Mouse (Mus musculus) kidney, embryonic 16.5 days (tissue): Measurements from ENCODE around the gene Lingo1. TPM values are rescaled to one million over a fixed set of nuclear protein-coding genes. Genes with fewer than 3 reads are reported as not detected.

Experiments used
- ATAC-seq: fragments of 200-750 bp; cut with Nextera tagmentation; 2 replicates; pipeline ENCODE4 v1.8.0; 2017; ENCODE audit warnings: moderate TSS enrichment; ENCODE audit not compliant: low FRiP score, low TSS enrichment
- H3K27ac ChIP-seq: fragments of 300-500 bp; sonication (generic); 2 replicates; pipeline ENCODE4 v1.5.1; 2014; ENCODE audit warnings: low read length
- H3K27me3 ChIP-seq: fragments of 300-500 bp; sonication (generic); 2 replicates; pipeline ENCODE4 v1.6.1; 2014; ENCODE audit warnings: low read length, control low read depth, mixed read lengths; ENCODE audit not compliant: insufficient read depth
- H3K36me3 ChIP-seq: fragments of 300-500 bp; sonication (generic); 2 replicates; pipeline ENCODE4 v1.6.1; 2014; ENCODE audit warnings: low read length, control low read depth, mixed read lengths; ENCODE audit not compliant: insufficient read depth
- H3K4me1 ChIP-seq: fragments of 300-500 bp; sonication (generic); 2 replicates; pipeline ENCODE4 v1.6.1; 2014; ENCODE audit warnings: low read length, control low read depth, mixed read lengths; ENCODE audit not compliant: insufficient read depth
- H3K4me2 ChIP-seq: fragments of 300-500 bp; sonication (generic); replicated peaks from 2 replicates; pipeline ENCODE4 v1.6.1; 2014; ENCODE audit warnings: low read depth, low read length
- H3K4me3 ChIP-seq: fragments of 300-500 bp; sonication (generic); 2 replicates; pipeline ENCODE4 v1.5.1; 2014; ENCODE audit warnings: mild to moderate bottlenecking, low read length
- H3K9ac ChIP-seq: fragments of 300-500 bp; sonication (generic); replicated peaks from 2 replicates; pipeline ENCODE4 v1.6.1; 2014; ENCODE audit warnings: low read length
- H3K9me3 ChIP-seq: fragments of 300-500 bp; sonication (generic); 2 replicates; pipeline ENCODE4 v1.6.1; 2016; ENCODE audit warnings: low read length, control low read depth
- WGBS: fragments of 180-500 bp; shearing (Covaris S2); extraction: QIAGEN DNeasy Blood & Tissue Kit; methylation state at CpG from one replicate; pipeline ENCODE4 v1.1.7; 2014; 5-methylcytosine and 5-hydroxymethylcytosine counted together
- polyA plus RNA-seq: library from polyadenylated mRNA; unstranded; fragments of >200 nt; fragmentation: Nextera tagmentation; extraction: Ambion mirVana; gene quantifications from 2 replicates; pipeline ENCODE4 v1.2.1, GENCODE M21; 2015

Gene Lingo1
- polyA plus RNA-seq, 1 experiment from 2014 or later = 3.2 TPM

DNA sequence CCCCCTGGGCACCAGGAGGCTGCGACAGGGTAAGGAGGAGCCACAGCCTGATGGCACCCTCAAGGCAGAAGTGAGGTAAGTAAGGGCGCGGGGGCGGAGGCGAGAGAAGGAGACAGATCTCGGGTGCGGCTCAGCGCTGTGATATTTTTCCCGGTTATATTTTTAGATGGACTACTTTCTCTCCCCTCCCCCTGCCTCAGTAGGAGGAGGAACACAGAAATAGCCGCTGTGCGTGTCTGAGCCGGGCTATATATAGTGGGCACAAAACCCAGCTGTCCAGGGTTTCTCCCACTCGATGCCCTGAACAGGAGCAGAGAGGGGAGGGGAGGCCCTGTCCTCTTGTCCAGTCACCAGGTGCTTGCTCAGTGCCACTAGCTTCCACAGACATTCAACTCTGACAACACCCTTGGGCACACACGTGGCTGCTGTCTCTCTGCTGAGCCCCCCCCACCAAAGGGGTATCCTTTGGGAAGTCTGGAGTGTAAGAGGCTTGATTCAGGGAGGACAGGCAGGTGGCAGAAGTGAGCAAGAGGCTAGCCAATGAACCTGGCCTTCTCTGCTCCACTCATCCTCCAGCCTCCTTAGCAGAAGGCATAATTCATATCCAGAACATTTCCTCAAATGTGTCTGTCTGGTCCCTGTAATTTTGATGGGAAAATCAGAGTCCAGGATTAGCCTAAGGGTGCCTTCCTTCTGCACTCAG is 83.5 kb downstream of the Lingo1 start:
- H3K36me3 ChIP-seq = no peaks in the 10 kb centered on the region
- no peaks in the 10 kb centered on the region for H3K27me3 ChIP-seq
- WGBS = 60% methylated on average over 14 of the region's 14 CpGs
- H3K4me3 ChIP-seq = no peak overlapping the region
- no peak overlapping the region for H3K9ac ChIP-seq
- no peak overlapping the region for H3K27ac ChIP-seq
- ATAC-seq = no peak
- no peaks in the 10 kb centered on the region for H3K4me1 ChIP-seq
- no peak overlapping the region for H3K4me2 ChIP-seq
- H3K9me3 ChIP-seq = no peaks in the 10 kb centered on the region

DNA sequence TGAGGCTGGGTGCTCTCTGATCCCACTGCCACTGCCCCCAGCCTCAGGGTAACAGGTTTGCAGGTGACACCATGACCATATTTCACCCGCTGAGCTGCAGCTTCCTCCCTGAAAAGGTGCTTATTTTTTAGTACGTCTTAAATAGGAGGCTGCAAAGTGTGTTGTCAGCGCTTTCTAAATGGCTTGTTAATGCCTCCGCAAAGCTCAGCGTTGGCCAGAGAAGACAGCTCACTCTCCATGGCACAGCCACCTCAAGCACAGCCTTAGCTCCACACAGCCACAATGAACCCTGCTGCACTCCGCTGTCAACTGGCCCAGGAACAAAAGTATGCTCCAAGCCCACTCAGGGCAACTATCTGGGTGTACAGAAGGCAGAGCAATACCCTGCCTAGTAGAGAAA is 85.3 kb downstream of the Lingo1 start:
- Histone ChIP-seq H3K4me3 (no peak overlapping the region), H3K9me3 (no peaks in the 10 kb centered on the region), H3K27me3 (no peaks in the 10 kb centered on the region), H3K4me2 (no peak overlapping the region), H3K27ac (no peak overlapping the region), H3K4me1 (peaks cover 7% of the 10 kb centered on the region), H3K9ac (no peak overlapping the region), H3K36me3 (no peaks in the 10 kb centered on the region)
- WGBS = 67% methylated on average over 6 of the region's 6 CpGs
- no peak for ATAC-seq

DNA sequence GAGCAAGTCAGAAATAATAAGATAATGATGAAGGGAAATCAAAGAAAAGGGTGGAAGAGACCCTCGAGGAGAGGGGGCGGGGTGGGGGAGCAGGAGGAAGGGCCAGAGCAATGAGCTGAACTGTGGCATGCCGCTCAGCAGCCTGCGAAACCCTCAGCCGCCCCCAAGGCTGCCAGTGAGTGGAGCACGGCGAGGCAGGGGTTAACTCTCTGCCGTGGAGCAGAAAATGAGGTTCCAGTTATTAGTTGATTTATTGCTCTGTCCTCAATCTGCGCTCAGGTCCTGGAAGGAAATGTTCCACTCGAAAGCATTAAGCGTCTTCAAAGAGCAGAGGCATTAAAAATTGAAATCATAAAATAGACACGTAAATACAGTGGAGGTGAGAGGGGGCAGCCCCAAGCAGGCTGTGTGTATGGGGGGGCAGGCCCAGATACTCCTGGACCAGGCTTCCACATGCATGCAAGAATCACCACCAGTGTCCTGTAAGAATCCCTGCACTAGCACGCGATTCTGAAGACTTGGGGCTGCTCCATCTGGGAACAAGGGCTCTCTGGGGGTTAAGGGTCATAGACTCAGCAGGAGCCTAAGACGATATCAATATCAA is 89.7 kb downstream of the Lingo1 start:
- 19% methylated on average over 15 of the region's 15 CpGs for WGBS
- Histone ChIP-seq H3K4me1 (peaks cover 7% of the 10 kb centered on the region), H3K9ac (no peak overlapping the region), H3K27ac (no peak overlapping the region), H3K9me3 (no peaks in the 10 kb centered on the region), H3K27me3 (no peaks in the 10 kb centered on the region), H3K4me2 (no peak overlapping the region), H3K36me3 (no peaks in the 10 kb centered on the region), H3K4me3 (no peak overlapping the region)
- ATAC-seq = no peak

DNA sequence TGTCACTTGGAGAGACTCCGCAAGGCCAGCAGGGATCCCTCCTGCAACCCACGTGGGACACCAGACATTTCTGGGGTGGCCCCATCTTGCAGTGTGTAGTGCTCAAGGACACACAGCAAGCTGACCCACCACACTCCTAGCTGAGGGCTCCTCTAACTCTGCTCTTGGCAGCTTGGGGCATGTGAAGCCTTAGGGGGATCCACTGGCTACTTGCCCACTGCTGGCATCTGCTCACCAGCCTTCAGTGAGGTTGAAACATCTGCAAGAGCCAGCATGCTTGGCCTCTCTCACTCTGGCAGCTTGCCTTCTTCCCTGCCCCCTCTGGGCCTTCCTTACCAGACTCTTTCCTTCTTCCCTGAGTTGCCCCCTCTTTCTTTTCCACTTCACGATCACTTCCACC is 94.9 kb downstream of the Lingo1 start:
- H3K36me3 ChIP-seq = no peaks in the 10 kb centered on the region
- WGBS = 64% methylated on average over 3 of the region's 3 CpGs
- H3K4me3 ChIP-seq = no peak overlapping the region
- no peak for ATAC-seq
- H3K27ac ChIP-seq = no peak overlapping the region
- H3K9ac ChIP-seq = no peak overlapping the region
- no peak overlapping the region for H3K4me2 ChIP-seq
- H3K27me3 ChIP-seq = no peaks in the 10 kb centered on the region
- H3K9me3 ChIP-seq = no peaks in the 10 kb centered on the region
- peaks cover 1% of the 10 kb centered on the region for H3K4me1 ChIP-seq

DNA sequence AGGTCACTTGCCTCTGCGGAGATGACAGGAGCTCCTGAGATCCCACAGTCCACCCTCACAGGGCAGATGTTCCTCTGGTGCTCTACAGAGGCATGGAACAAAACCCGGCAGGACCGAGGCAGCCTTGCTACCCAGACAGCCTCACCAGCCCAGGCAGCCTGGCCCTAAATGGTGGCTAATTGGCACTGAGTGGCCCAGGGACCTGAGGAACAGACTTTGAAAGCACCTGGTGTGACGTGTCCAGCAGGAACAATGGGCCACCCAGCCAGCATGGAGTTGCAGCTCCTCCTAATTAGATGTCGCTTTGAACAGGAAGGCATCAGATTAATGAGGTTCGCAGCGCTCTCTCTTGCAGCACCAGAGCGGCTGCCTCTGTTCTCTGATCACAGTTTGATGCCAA is 95.4 kb downstream of the Lingo1 start:
- H3K36me3 ChIP-seq = no peaks in the 10 kb centered on the region
- no peaks in the 10 kb centered on the region for H3K4me1 ChIP-seq
- H3K4me3 ChIP-seq = no peak overlapping the region
- no peak for ATAC-seq
- no peak overlapping the region for H3K4me2 ChIP-seq
- WGBS = 60% methylated on average over 8 of the region's 8 CpGs
- no peak overlapping the region for H3K9ac ChIP-seq
- no peaks in the 10 kb centered on the region for H3K9me3 ChIP-seq
- no peaks in the 10 kb centered on the region for H3K27me3 ChIP-seq
- H3K27ac ChIP-seq = no peak overlapping the region

DNA sequence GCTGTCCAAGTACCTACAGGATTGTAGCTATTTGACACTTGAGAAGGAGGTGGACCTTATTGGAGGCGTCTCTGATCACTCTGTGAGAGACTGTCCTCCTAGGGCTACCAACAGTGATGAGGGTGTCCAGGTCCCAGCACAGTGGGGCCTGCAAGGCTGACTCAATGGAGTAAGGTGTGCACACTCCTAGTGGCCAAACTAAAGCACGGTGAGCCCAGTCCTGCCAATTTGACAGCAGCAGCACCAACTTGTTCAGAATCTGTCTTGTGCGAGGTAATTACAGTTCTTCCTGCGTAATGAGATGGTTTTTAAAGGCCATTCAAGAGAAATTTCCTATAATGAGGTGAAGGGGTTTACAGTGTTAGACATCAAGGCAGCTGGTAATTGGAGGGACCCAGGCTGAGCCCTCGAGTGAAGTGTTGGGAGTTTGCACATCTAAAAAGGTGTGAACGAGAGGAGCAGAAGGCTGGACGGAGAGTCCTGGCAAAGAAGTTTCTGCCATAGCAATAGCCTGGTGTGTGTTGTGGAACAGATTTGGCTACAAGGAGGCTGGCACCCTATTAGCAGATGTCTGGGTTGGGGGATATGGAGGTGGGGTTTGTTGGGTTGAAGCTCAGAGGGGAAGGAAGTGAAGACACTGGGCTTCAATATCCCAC is 97.4 kb downstream of the Lingo1 start:
- H3K9me3 ChIP-seq = no peaks in the 10 kb centered on the region
- no peak overlapping the region for H3K27ac ChIP-seq
- no peak overlapping the region for H3K9ac ChIP-seq
- WGBS = 58% methylated on average over 7 of the region's 7 CpGs
- H3K27me3 ChIP-seq = no peaks in the 10 kb centered on the region
- no peak overlapping the region for H3K4me2 ChIP-seq
- H3K36me3 ChIP-seq = no peaks in the 10 kb centered on the region
- ATAC-seq = no peak
- no peaks in the 10 kb centered on the region for H3K4me1 ChIP-seq
- no peak overlapping the region for H3K4me3 ChIP-seq

DNA sequence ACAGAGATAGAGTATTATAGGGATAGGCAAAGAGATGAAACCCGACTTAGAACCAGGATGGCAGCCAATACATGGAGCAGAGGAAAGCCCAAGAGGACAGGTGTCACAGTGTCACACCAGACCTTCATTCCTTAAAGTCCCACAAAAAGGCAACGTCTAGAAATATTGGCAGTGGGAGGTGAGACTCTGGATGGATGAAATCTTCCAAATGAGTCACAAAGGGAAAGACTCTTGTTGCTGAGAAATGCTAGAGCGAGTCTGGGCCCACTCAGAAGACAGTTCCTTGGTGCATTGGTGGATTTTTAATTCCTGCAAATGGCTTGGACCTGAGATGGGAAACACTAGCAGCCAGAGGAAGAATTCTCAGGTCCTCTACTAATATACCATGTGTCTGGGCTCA is 102.2 kb downstream of the Lingo1 start:
- no peak overlapping the region for H3K27ac ChIP-seq
- no peak overlapping the region for H3K4me3 ChIP-seq
- 74% methylated on average over 3 of the region's 3 CpGs for WGBS
- no peaks in the 10 kb centered on the region for H3K9me3 ChIP-seq
- ATAC-seq = no peak
- H3K4me1 ChIP-seq = 0 out of 2 replicates have a peak, but pooled peaks cover 3% of the 10 kb centered on the region
- no peak overlapping the region for H3K9ac ChIP-seq
- no peaks in the 10 kb centered on the region for H3K36me3 ChIP-seq
- H3K27me3 ChIP-seq = no peaks in the 10 kb centered on the region
- H3K4me2 ChIP-seq = no peak overlapping the region

DNA sequence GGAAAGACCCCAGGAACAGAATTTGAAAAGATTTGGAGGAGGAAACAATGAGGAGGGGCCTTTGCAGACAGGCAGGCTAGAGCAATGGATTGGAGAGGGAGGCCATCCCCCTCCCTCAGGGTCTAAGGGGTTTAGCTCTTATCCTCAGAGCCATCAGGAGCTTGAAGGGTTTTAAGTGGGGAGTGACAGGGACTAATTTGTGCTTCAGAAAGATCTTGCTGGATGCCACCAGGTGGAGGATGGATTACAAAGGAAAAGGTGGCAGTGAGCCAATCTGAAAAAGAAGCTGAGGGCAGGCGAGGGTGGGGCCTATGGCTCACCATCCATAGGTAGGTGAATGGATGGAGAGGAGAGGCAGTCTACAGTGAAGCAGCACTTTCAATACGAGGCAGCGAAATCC is 105.0 kb downstream of the Lingo1 start:
- H3K4me1 ChIP-seq = peaks cover 18% of the 10 kb centered on the region
- no peak overlapping the region for H3K4me3 ChIP-seq
- ATAC-seq = no peak
- 80% methylated on average over 3 of the region's 3 CpGs for WGBS
- H3K27me3 ChIP-seq = no peaks in the 10 kb centered on the region
- H3K4me2 ChIP-seq = no peak overlapping the region
- no peak overlapping the region for H3K9ac ChIP-seq
- no peaks in the 10 kb centered on the region for H3K9me3 ChIP-seq
- no peak overlapping the region for H3K27ac ChIP-seq
- H3K36me3 ChIP-seq = no peaks in the 10 kb centered on the region

DNA sequence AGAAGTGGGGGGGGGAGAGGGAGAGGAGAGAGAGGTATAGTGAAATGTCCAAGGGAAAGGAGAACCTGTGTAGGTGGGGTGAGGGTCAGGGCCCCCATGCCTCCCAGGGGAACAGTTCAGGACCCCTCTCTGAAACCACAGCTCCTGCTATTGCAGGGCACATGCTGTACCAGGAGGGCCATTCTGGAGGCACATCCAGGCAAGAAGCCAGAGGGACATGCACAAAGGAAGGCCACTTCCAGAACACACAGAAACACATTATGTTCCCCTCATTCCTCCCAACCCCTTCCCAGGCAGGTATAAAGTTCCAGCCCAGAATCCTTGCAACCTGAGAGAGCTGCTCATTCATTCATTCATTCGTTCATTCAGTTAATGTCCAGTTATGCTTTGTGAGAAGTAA is 105.6 kb downstream of the Lingo1 start:
- peaks cover 20% of the 10 kb centered on the region for H3K4me1 ChIP-seq
- no peaks in the 10 kb centered on the region for H3K27me3 ChIP-seq
- no peaks in the 10 kb centered on the region for H3K36me3 ChIP-seq
- no peak for ATAC-seq
- no peak overlapping the region for H3K9ac ChIP-seq
- H3K27ac ChIP-seq = no peak overlapping the region
- WGBS = 58% methylated on average over 1 of the region's 1 CpGs
- no peaks in the 10 kb centered on the region for H3K9me3 ChIP-seq
- H3K4me3 ChIP-seq = no peak overlapping the region
- H3K4me2 ChIP-seq = no peak overlapping the region

DNA sequence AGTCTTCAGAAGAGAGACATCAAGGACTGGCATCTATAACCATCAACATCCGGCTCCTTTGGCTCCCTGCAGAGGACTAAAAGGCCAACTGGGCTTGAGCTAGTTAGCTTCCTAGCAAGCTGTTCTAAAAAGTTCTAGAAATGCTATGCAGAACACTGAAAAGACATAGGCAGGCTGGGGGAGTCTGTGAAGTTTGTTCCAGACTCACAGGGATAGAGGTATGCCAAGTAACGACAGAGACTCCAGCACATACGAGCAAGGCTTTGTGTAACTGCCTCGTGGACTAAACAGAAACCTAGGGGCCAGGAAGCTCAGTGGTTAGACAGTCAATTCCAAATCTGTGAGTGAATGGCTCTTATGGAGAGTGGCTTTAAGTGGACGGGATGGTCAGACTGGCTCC is 108.8 kb downstream of the Lingo1 start:
- Histone ChIP-seq H3K4me3 (no peak overlapping the region), H3K4me1 (peaks cover 20% of the 10 kb centered on the region), H3K27me3 (no peaks in the 10 kb centered on the region), H3K27ac (no peak overlapping the region), H3K4me2 (no peak overlapping the region), H3K36me3 (no peaks in the 10 kb centered on the region), H3K9me3 (no peaks in the 10 kb centered on the region), H3K9ac (no peak overlapping the region)
- ATAC-seq = no peak
- WGBS = 85% methylated on average over 5 of the region's 5 CpGs
